Mouse (Mus musculus) olfactory bulb, adult 2 months (tissue): ENCODE measurements around the gene Ceacam2.

Experiments
- CTCF ChIP-seq: fragments of 200-500 bp; IDR thresholded peaks from 2 replicates; pipeline ENCODE4 v1.5.1; 2012; ENCODE audit warnings: low read depth, mild to moderate bottlenecking, low read length, moderate library complexity; ENCODE audit not compliant: insufficient read depth
- POLR2A ChIP-seq: fragments of 200-500 bp; IDR thresholded peaks from 2 replicates; pipeline ENCODE4 v1.6.1; 2012; ENCODE audit warnings: mild to moderate bottlenecking, low read depth, low read length, moderate library complexity; ENCODE audit not compliant: insufficient read depth

- no peak for TF ChIP-seq POLR2A
- TF ChIP-seq CTCF = no peak
These were observed 39.8 kb upstream of the Ceacam2 start for GRCm38 (mm10) chr7:25579441-25579840.
